Mouse (Mus musculus) right cerebral cortex, postnatal 10 days (tissue): Measurements from ENCODE around the gene Tbce.
"Not testable (repeated sequence)": the region's sequence is repeated elsewhere in the genome, so short reads cannot be mapped to it uniquely, and the experiment has no call there.

ENCODE experiments used
- DNase-seq, 2 experiments: peaks; one replicate each; pipeline ENCODE4 v3.0.0; 2021; ENCODE audit warnings: low spot score in 2 of 2

Gene Tbce

GRCm38 (mm10) chr13:14033309-14034072 lies 5.9 kb downstream of the Tbce start:
- no peak for DNase-seq

- DNase-seq = no peak
Observed at GRCm38 (mm10) chr13:14026154-14026820, 13.2 kb downstream of the Tbce start.

- DNase-seq = no peak
Observed at GRCm38 (mm10) chr13:14025554-14025953, 13.9 kb downstream of the Tbce start.

GRCm38 (mm10) chr13:14021417-14021816 lies 18.0 kb downstream of the Tbce start:
- DNase-seq = not testable (repeated sequence)

GRCm38 (mm10) chr13:14018852-14019251 lies 20.6 kb downstream of the Tbce start:
- DNase-seq = no peak

- no peak for DNase-seq
Observed at GRCm38 (mm10) chr13:14018283-14018682, 21.2 kb downstream of the Tbce start.

- DNase-seq = no peak
Observed at GRCm38 (mm10) chr13:14015609-14016008, 23.8 kb downstream of the Tbce start.

GRCm38 (mm10) chr13:14014540-14014939 lies 24.9 kb downstream of the Tbce start:
- DNase-seq = no peak

GRCm38 (mm10) chr13:14014001-14014400 lies 25.4 kb downstream of the Tbce start:
- no peak for DNase-seq

GRCm38 (mm10) chr13:14011454-14011995 lies 27.9 kb downstream of the Tbce start:
- DNase-seq = no peak

GRCm38 (mm10) chr13:14006056-14006455 lies 33.4 kb downstream of the Tbce start:
- no peak for DNase-seq

- no peak for DNase-seq
Observed at GRCm38 (mm10) chr13:14004999-14005398, 34.4 kb downstream of the Tbce start.

- DNase-seq = no peak
Observed at GRCm38 (mm10) chr13:14004086-14004485, 35.4 kb downstream of the Tbce start.

GRCm38 (mm10) chr13:14002706-14003105 lies 36.7 kb downstream of the Tbce start:
- DNase-seq = no peak

- DNase-seq = no peak
Observed at GRCm38 (mm10) chr13:13997476-13997875, 42.0 kb downstream of the Tbce start.

- no peak for DNase-seq
Observed at GRCm38 (mm10) chr13:13995046-13995445, 44.4 kb downstream of the Tbce start.

GRCm38 (mm10) chr13:13993041-13993440 lies 46.4 kb downstream of the Tbce start:
- DNase-seq = no peak

GRCm38 (mm10) chr13:13990391-13990790 lies 49.0 kb downstream of the Tbce start:
- DNase-seq = no peak

GRCm38 (mm10) chr13:13989135-13989534 lies 50.3 kb downstream of the Tbce start:
- no peak for DNase-seq

- DNase-seq = no peak
Observed at GRCm38 (mm10) chr13:13983523-13983922, 55.9 kb downstream of the Tbce start.

GRCm38 (mm10) chr13:13981842-13982241 lies 57.6 kb downstream of the Tbce start:
- DNase-seq = not testable (repeated sequence)

- no peak for DNase-seq
Observed at GRCm38 (mm10) chr13:13969796-13970195, 69.6 kb downstream of the Tbce start.

GRCm38 (mm10) chr13:13968629-13969111 lies 70.8 kb downstream of the Tbce start:
- peak in 1 of 2 experiments; percentile 33 for DNase-seq
